Mouse (Mus musculus) embryonic fibroblast, embryonic 13.5 days (primary cell): ENCODE results near the gene Gid8.

Experiments used
- CTCF ChIP-seq: IDR thresholded peaks from 2 replicates; pipeline ENCODE4 v1.5.1; 2011; ENCODE audit warnings: mild to moderate bottlenecking, control low read depth, low read length, moderate library complexity, borderline replicate concordance; ENCODE audit not compliant: insufficient read depth
- POLR2A ChIP-seq: IDR thresholded peaks from 2 replicates; pipeline ENCODE4 v1.6.1; 2011; ENCODE audit warnings: low read depth, mild to moderate bottlenecking, control low read depth, low read length, moderate library complexity

DNA sequence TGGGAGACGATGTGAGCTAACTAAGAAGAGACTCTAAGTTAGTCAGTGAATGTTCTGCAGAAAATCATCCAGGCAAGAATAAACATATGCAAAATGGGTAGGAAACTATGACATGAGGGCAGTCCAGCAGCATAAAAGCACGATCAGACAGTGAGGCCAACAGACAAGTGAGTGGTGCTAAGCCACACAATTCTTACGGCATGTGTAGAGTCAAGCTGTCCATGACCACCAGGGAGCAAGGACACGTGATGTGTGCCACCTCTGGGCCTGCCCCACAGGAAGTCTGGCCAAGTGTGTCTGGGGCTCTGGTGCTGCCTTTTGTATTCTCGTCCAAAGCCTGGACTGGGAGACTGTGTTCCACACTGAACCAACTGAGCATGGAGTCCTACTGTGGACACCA is 20.1 kb upstream of the Gid8 start:
- TF ChIP-seq CTCF (no peak), POLR2A (no peak)
